Mouse (Mus musculus): ENCODE results near the gene Macrod1.

GRCm38 (mm10) chr19:7103349-7103992, 46.9 kb downstream of the Macrod1 start:
- no peak for TF ChIP-seq CTCF (IDR thresholded peaks at IDR 0.05; ENCODE audit: extremely low read depth, insufficient read depth, low read length)
- no peak for TF ChIP-seq POLR2A (IDR thresholded peaks at IDR 0.05; ENCODE audit: extremely low read depth, insufficient read depth, low read length)
